Mouse (Mus musculus): ENCODE results near the gene Gm13693. TPM values are rescaled to one million over a fixed set of nuclear protein-coding genes. Genes with fewer than 3 reads are reported as not detected.
"Not testable (repeated sequence)": the region's sequence is repeated elsewhere in the genome, so short reads cannot be mapped to it uniquely, and the experiment has no call there.

Gm13693 gene
- polyA plus RNA-seq, 1 experiment from 2014 or later = not detected

DNA sequence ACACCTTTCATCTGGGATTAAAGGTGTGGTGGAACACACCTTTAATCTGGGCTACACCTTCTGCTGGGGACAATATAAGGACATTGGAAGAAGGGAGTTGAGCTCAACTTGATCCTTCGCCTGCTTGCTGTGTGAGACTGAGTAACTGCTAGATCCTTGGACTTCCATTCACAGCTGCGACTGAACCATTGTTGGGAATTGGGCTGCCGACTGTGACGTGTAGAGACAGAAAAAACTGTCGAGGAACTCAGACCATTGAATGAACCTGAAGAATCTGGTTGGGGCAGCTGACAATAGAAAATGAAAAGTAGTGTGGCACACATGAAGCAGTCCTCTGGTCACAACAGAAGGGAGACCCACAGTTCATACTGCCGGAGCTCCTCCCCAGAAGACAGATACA is 23.1 kb downstream of the Gm13693 start, which contains the start of gene Gm13697:
TSS of gene Gm13697 (plus strand) at position 301 of the 400 bp plus-strand sequence.
- ATAC-seq (ENCODE audit: low read depth); H3K27me3 ChIP-seq (ENCODE audit: control insufficient read depth, insufficient read depth, low read length); H3K4me2 ChIP-seq (ENCODE audit: low read depth, low read length); H3K9me3 ChIP-seq (ENCODE audit: control insufficient read depth, low read length); H3K4me3 ChIP-seq (ENCODE audit: low read depth, low read length); H3K27ac ChIP-seq (ENCODE audit: low read depth, low read length); H3K4me1 ChIP-seq (ENCODE audit: control insufficient read depth, insufficient read depth, low read length); H3K36me3 ChIP-seq (ENCODE audit: control insufficient read depth, insufficient read depth, low read length); H3K9ac ChIP-seq (replicated peaks; ENCODE audit: low read depth, low read length): not testable (repeated sequence)
- no CpG with 5 or more reads among the region's 6 CpGs for WGBS

DNA sequence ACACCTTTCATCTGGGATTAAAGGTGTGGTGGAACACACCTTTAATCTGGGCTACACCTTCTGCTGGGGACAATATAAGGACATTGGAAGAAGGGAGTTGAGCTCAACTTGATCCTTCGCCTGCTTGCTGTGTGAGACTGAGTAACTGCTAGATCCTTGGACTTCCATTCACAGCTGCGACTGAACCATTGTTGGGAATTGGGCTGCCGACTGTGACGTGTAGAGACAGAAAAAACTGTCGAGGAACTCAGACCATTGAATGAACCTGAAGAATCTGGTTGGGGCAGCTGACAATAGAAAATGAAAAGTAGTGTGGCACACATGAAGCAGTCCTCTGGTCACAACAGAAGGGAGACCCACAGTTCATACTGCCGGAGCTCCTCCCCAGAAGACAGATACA is 28.9 kb downstream of the Gm13693 start, which contains the start of gene Gm13691:
TSS of gene Gm13691 (plus strand) at position 301 of the 400 bp plus-strand sequence.
- not testable (repeated sequence) for ATAC-seq (ENCODE audit: low read depth); H3K9me3 ChIP-seq (ENCODE audit: control insufficient read depth, low read length); H3K4me1 ChIP-seq (ENCODE audit: control insufficient read depth, insufficient read depth, low read length); H3K9ac ChIP-seq (replicated peaks; ENCODE audit: low read depth, low read length); H3K27ac ChIP-seq (ENCODE audit: low read depth, low read length); H3K27me3 ChIP-seq (ENCODE audit: control insufficient read depth, insufficient read depth, low read length); H3K4me3 ChIP-seq (ENCODE audit: low read depth, low read length); H3K4me2 ChIP-seq (ENCODE audit: low read depth, low read length); H3K36me3 ChIP-seq (ENCODE audit: control insufficient read depth, insufficient read depth, low read length)
- no CpG with 5 or more reads among the region's 6 CpGs for WGBS

DNA sequence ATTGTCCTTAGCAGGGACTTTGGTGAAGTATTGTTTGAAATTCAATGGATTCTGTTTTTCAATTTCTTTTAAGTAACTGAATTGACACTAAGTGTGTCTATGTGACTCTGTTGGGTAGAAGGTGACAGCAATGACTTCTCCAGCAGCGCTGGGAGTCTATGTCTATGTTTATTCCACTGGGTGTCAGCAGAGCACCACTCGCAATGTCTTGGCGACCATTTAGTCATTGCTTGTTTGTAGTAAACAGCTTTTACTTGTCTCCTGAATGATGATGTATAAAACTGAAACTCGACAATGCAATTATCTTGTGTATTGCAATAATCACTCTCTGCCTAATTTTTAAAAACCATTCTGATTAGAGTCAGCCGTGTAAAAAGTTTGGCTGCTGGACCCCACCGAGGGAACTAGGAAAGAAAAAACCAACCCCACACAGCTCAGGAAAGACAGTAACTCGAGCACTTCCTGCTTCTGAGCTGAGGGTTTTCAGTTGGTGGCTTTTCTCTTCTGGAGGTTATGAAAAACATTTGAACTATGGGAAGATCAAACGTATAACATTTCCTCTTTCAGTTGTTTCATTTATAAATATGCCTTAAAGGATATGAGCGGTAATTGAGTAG is 32.4 kb downstream of the Gm13693 start:
- H3K4me3 ChIP-seq (ENCODE audit: low read depth, low read length); H3K27ac ChIP-seq (ENCODE audit: low read depth, low read length); ATAC-seq (ENCODE audit: low read depth); H3K9me3 ChIP-seq (ENCODE audit: control insufficient read depth, low read length); H3K27me3 ChIP-seq (ENCODE audit: control insufficient read depth, insufficient read depth, low read length); H3K4me2 ChIP-seq (ENCODE audit: low read depth, low read length); H3K9ac ChIP-seq (replicated peaks; ENCODE audit: low read depth, low read length); H3K4me1 ChIP-seq (ENCODE audit: control insufficient read depth, insufficient read depth, low read length); H3K36me3 ChIP-seq (ENCODE audit: control insufficient read depth, insufficient read depth, low read length): not testable (repeated sequence)
- WGBS = 70% methylated on average over 7 of the region's 9 CpGs

DNA sequence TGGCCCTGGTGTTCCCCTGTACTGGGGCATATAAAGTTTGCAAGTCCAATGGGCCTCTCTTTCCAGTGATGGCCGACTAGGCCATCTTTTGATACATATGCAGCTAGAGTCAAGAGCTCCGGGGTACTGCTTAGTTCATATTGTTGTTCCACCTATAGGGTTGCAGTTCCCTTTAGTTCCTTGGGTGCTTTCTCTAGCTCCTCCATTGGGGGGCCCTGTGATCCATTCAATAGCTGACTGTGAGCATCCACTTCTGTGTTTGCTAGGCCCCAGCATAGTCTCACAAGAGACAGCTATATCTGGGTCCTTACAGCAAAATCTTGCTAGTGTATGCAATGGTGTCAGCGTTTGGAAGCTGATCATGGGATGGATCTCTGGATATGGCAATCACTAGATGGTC is 33.2 kb downstream of the Gm13693 start:
- not testable (repeated sequence) for H3K4me2 ChIP-seq (ENCODE audit: low read depth, low read length); H3K9ac ChIP-seq (replicated peaks; ENCODE audit: low read depth, low read length); H3K36me3 ChIP-seq (ENCODE audit: control insufficient read depth, insufficient read depth, low read length); H3K9me3 ChIP-seq (ENCODE audit: control insufficient read depth, low read length); H3K27ac ChIP-seq (ENCODE audit: low read depth, low read length); H3K4me1 ChIP-seq (ENCODE audit: control insufficient read depth, insufficient read depth, low read length); H3K27me3 ChIP-seq (ENCODE audit: control insufficient read depth, insufficient read depth, low read length); ATAC-seq (ENCODE audit: low read depth); H3K4me3 ChIP-seq (ENCODE audit: low read depth, low read length)
- no CpG with 5 or more reads among the region's 3 CpGs for WGBS

DNA sequence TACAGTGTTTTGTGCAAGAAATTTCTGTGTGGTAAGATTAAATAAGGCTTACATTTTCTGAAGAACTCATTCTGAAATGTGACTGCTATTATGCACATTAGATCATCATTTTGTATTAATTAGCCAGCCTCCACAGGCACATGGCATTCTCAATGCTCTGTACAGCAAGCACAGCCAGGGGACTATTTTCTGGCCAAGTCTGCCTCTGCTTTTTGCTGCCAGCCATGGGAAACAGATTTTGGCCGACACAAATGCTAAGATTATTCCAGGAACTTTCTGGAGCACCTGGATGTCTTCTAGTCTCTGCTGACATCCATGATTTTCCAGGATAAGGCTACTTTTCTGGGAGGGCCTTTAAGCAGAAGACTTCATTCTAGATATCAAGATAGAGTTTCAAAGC is 47.6 kb downstream of the Gm13693 start:
- Histone ChIP-seq H3K4me3 (ENCODE audit: low read depth, low read length) (no peak overlapping the region), H3K4me1 (ENCODE audit: control insufficient read depth, insufficient read depth, low read length) (no peaks in the 10 kb centered on the region), H3K4me2 (ENCODE audit: low read depth, low read length) (no peak overlapping the region), H3K9ac (replicated peaks; ENCODE audit: low read depth, low read length) (no peak overlapping the region), H3K9me3 (ENCODE audit: control insufficient read depth, low read length) (no peaks in the 10 kb centered on the region), H3K27me3 (ENCODE audit: control insufficient read depth, insufficient read depth, low read length) (no peaks in the 10 kb centered on the region), H3K36me3 (ENCODE audit: control insufficient read depth, insufficient read depth, low read length) (no peaks in the 10 kb centered on the region), H3K27ac (ENCODE audit: low read depth, low read length) (no peak overlapping the region)
- WGBS = 69% methylated on average over 1 of the region's 1 CpGs
- no peak for ATAC-seq (ENCODE audit: low read depth)

DNA sequence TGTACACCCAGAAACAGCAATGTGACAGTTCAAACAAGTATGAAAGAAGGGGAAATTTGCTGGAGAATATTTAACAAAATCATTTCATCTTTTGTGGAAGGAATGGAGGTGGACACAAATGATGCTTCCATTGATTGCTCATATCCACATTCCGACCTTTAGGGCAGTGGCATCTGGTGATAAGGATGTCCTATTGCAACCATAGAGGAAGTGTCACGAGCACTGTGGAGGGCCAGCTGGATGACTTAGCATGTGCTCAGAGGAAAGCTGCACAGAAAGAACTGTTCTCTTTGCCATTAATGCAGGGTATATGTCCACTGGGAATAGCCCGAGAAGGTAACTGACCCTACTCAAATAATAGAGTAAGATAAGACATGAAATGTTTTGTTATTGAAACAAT is 48.5 kb downstream of the Gm13693 start:
- no peaks in the 10 kb centered on the region for H3K27me3 ChIP-seq (ENCODE audit: control insufficient read depth, insufficient read depth, low read length)
- H3K27ac ChIP-seq (ENCODE audit: low read depth, low read length) = no peak overlapping the region
- H3K4me1 ChIP-seq (ENCODE audit: control insufficient read depth, insufficient read depth, low read length) = no peaks in the 10 kb centered on the region
- H3K9me3 ChIP-seq (ENCODE audit: control insufficient read depth, low read length) = no peaks in the 10 kb centered on the region
- no peak overlapping the region for H3K4me3 ChIP-seq (ENCODE audit: low read depth, low read length)
- H3K4me2 ChIP-seq (ENCODE audit: low read depth, low read length) = no peak overlapping the region
- no peaks in the 10 kb centered on the region for H3K36me3 ChIP-seq (ENCODE audit: control insufficient read depth, insufficient read depth, low read length)
- WGBS = 81% methylated on average over 3 of the region's 3 CpGs
- no peak for ATAC-seq (ENCODE audit: low read depth)
- H3K9ac ChIP-seq (replicated peaks; ENCODE audit: low read depth, low read length) = no peak overlapping the region

Other genes with a start within 250 kb of the Gm13693 start
- gene Itgav, start 237.1 kb upstream of the Gm13693 start, polyA plus RNA-seq (2014; fragmentation: Nextera tagmentation; extraction: Ambion mirVana) = 32.9 and 37.0 TPM in 2 replicates
- gene Fam171b, start 148.9 kb upstream of the Gm13693 start, polyA plus RNA-seq (2014; fragmentation: Nextera tagmentation; extraction: Ambion mirVana) = 98.7 and 110 TPM in 2 replicates
- not detected in 2 replicates for gene Zswim2, start 20.3 kb upstream of the Gm13693 start, polyA plus RNA-seq (2014; fragmentation: Nextera tagmentation; extraction: Ambion mirVana)
- gene Gm13698, start 5.8 kb upstream of the Gm13693 start, polyA plus RNA-seq (2014; fragmentation: Nextera tagmentation; extraction: Ambion mirVana) = not detected in 2 replicates
- gene Gm13695, start 5.8 kb downstream of the Gm13693 start, polyA plus RNA-seq (2014; fragmentation: Nextera tagmentation; extraction: Ambion mirVana) = not detected in 2 replicates
- gene Gm13696, start 11.6 kb downstream of the Gm13693 start, polyA plus RNA-seq (2014; fragmentation: Nextera tagmentation; extraction: Ambion mirVana) = not detected in 2 replicates
- gene Gm13694, start 17.4 kb downstream of the Gm13693 start, polyA plus RNA-seq (2014; fragmentation: Nextera tagmentation; extraction: Ambion mirVana) = not detected in 2 replicates
- not detected in 2 replicates for gene Gm13697, start 23.2 kb downstream of the Gm13693 start, polyA plus RNA-seq (2014; fragmentation: Nextera tagmentation; extraction: Ambion mirVana)
- not detected in 2 replicates for gene Gm13691, start 29.1 kb downstream of the Gm13693 start, polyA plus RNA-seq (2014; fragmentation: Nextera tagmentation; extraction: Ambion mirVana)

All from neural tube, embryonic 14.5 days (tissue).